Mouse (Mus musculus): ENCODE measurements at regions not wholly inside any gene's neighbourhood (a gene's known extent, or its start where the extent isn't known, plus 50 kb on each side); places are given as distances from the start of the nearest gene placed in this dataset.

- TF ChIP-seq CTCF (conservative IDR thresholded peaks at IDR 0.05; ENCODE audit: low read length) (no peak), NANOG (IDR thresholded peaks at IDR 0.05; ENCODE audit: borderline replicate concordance, low read length) (no peak), POU5F1 (IDR thresholded peaks at IDR 0.05; ENCODE audit: borderline replicate concordance, low read length) (no peak)
Measured at GRCm38 (mm10) chr4:5328497-5329194, 535.5 kb upstream of the Impad1 start.
